Mouse (Mus musculus) heart, postnatal 4 days (tissue): ENCODE measurements at regions not wholly inside any gene's neighbourhood (a gene's known extent, or its start where the extent isn't known, plus 50 kb on each side); places are given as distances from the start of the nearest gene placed in this dataset.

Source experiments
- DNase-seq: peaks from one replicate; pipeline ENCODE4 v3.0.0; 2021

DNA sequence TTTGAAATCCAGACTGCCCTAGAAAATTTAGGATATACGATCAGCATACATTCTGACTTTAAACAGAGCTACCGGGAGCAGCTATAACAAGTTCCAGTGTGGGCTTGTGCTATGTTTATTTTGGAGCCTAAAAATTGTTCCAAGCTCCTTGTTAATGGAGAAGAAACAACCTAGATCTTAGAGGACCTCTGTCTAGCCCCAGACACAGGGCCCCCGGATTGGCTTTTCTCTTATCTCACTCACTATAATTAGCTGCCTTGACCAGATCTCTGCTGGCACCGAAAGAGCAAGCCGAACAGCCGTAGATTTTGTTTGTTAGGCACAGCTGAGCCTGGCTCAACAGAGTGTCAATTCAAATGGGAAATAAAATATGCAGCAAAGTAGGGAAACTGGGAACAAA lies 50.1 kb upstream of the Herpud2 start:
- DNase-seq: peak; percentile 40
